Mouse (Mus musculus) neural tube, embryonic 11.5 days (tissue): ENCODE data around the gene Hddc2. TPM values are rescaled to one million over a fixed set of nuclear protein-coding genes. Genes with fewer than 3 reads are reported as not detected.

Experiments used
- polyA plus RNA-seq: library from polyadenylated mRNA; unstranded; fragments of >200 nt; fragmentation: Nextera tagmentation; extraction: Ambion mirVana; gene quantifications from 2 replicates; pipeline ENCODE4 v1.2.1, GENCODE M21; 2014

Hddc2 gene
- polyA plus RNA-seq, 1 experiment from 2014 or later, result 66.3 TPM

Other genes with a start within 250 kb of the Hddc2 start
- 31.9 and 40.8 TPM in 2 replicates for gene Tpd52l1, start 132.6 kb downstream of the Hddc2 start, polyA plus RNA-seq